Mouse (Mus musculus) liver, embryonic 14.5 days (tissue): ENCODE measurements around the gene Slfn3.
"Not testable (repeated sequence)": the region's sequence is repeated elsewhere in the genome, so short reads cannot be mapped to it uniquely, and the experiment has no call there.

Experiments
- CTCF ChIP-seq: IDR thresholded peaks from 2 replicates; pipeline ENCODE4 v1.5.1; 2016; ENCODE audit warnings: antibody characterized with exemption, low read depth, control low read depth
- EP300 ChIP-seq: IDR thresholded peaks from 2 replicates; pipeline ENCODE4 v1.6.1; 2016; ENCODE audit warnings: antibody characterized with exemption, low read depth

GRCm38 (mm10) chr11:83223793-83224192 is 32.7 kb downstream of the Slfn3 start:
- not testable (repeated sequence) for TF ChIP-seq CTCF, EP300
